Mouse (Mus musculus): ENCODE data around the gene Ccn5. TPM values are rescaled to one million over a fixed set of nuclear protein-coding genes. Genes with fewer than 3 reads are reported as not detected.

Gene Ccn5
- polyA plus RNA-seq (2015; fragmentation: Nextera tagmentation; extraction: Ambion mirVana) = 0.09 TPM in 1 of 2 replicates, not detected in the other

DNA sequence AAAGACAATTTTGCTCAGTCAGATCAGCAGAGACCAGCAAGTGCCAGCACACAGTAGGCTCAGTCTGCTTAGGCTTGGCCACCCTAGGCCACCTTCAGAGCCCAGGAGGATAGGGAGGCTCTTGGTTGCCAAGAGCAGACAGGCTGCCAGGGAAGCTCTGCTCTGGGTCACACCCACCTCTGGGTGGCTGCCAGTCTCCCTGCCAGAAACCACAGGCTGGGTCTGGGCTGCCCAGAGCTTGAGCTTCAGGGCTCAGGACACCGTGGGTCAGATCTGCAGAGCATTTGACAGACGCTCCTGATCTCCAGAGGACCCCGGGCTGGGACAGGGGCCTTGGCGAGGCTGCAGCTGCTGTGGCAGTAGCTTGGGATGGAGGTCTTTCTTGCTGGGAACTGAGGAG, at the start of gene Ccn5:
TSS of gene Ccn5 (plus strand) at position 255 of the 400 bp plus-strand sequence.
- Histone ChIP-seq H3K9ac (no peak within 1 kb of the TSS), H3K27ac (replicated peaks) (no peak within 1 kb of the TSS), H3K9me3 (replicated peaks) (no peaks in the 10 kb centered on the region), H3K4me2 (no peak within 1 kb of the TSS), H3K27me3 (no peaks in the 10 kb centered on the region), H3K36me3 (replicated peaks) (no peaks in the 10 kb centered on the region), H3K4me3 (replicated peaks) (no peak within 1 kb of the TSS), H3K4me1 (replicated peaks) (no peaks in the 10 kb centered on the region)
- 37% methylated on average over 4 of the region's 4 CpGs for WGBS (ENCODE audit: insufficient replicate concordance)
- ATAC-seq (ENCODE audit: insufficient read depth) = no peak

DNA sequence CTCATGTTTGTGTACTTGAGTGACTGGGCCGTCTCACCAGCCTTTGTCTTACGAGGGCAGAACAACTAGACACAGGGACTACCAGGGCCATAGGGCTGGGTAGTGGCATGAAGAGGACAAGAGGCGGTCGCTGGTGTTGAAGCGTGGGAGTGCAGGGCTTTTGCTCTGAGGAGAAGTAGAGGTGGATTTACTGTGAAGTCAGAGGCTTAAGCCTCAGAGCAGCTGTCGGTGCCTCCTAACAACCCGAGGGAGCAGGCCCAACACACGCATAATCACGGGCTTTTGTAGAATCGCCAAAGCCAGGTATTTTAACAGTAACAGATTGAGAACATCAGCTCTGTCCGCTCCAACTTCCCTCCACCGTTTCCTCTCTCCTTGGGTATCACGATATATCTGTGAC, 44.0 kb upstream of the Ccn5 start:
- no peaks in the 10 kb centered on the region for H3K9me3 ChIP-seq (replicated peaks)
- no peak for ATAC-seq (ENCODE audit: insufficient read depth)
- no peak overlapping the region for H3K4me2 ChIP-seq
- H3K27ac ChIP-seq (replicated peaks) = no peak overlapping the region
- WGBS (ENCODE audit: insufficient replicate concordance) = 29% methylated on average over 13 of the region's 13 CpGs
- no peaks in the 10 kb centered on the region for H3K36me3 ChIP-seq (replicated peaks)
- no peak overlapping the region for H3K9ac ChIP-seq
- no peak overlapping the region for H3K4me3 ChIP-seq (replicated peaks)
- no peaks in the 10 kb centered on the region for H3K4me1 ChIP-seq (replicated peaks)
- H3K27me3 ChIP-seq = peaks cover 8% of the 10 kb centered on the region; the same call in 1 of the 2 replicates

DNA sequence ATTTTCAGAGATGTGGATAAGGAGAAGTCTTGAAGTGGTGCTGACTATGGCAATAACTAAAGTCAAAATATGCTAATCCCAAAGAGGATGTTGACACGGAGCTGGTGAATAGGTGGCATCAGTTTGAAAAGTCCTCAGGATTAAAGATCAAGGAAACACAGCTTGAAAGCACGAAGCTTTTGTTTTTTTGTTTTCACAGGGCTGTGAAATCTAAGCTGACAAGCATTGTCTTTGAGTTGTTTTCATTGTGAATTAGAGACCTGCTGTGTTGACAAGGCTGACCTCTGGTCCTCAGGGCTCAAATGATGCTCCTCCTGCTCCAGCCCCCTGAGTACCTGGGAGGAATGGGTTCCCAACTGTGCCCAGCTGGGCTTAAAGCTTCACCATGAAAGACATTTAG, 43.6 kb upstream of the Ccn5 start:
- no peak for ATAC-seq (ENCODE audit: insufficient read depth)
- no peaks in the 10 kb centered on the region for H3K4me1 ChIP-seq (replicated peaks)
- H3K9ac ChIP-seq = no peak overlapping the region
- H3K36me3 ChIP-seq (replicated peaks) = no peaks in the 10 kb centered on the region
- H3K27ac ChIP-seq (replicated peaks) = no peak overlapping the region
- no peak overlapping the region for H3K4me2 ChIP-seq
- no peak overlapping the region for H3K4me3 ChIP-seq (replicated peaks)
- WGBS (ENCODE audit: insufficient replicate concordance) = 12% methylated on average over 2 of the region's 2 CpGs
- peaks cover 8% of the 10 kb centered on the region; the same call in 1 of the 2 replicates for H3K27me3 ChIP-seq
- H3K9me3 ChIP-seq (replicated peaks) = no peaks in the 10 kb centered on the region

GRCm38 (mm10) chr2:163778896-163779295, 41.8 kb upstream of the Ccn5 start:
- H3K36me3 ChIP-seq (replicated peaks) = no peaks in the 10 kb centered on the region
- 66% methylated on average over 4 of the region's 4 CpGs for WGBS (ENCODE audit: insufficient replicate concordance)
- H3K4me1 ChIP-seq (replicated peaks) = no peaks in the 10 kb centered on the region
- no peak overlapping the region for H3K9ac ChIP-seq
- no peak for ATAC-seq (ENCODE audit: insufficient read depth)
- H3K4me2 ChIP-seq = no peak overlapping the region
- H3K4me3 ChIP-seq (replicated peaks) = no peak overlapping the region
- no peak overlapping the region for H3K27ac ChIP-seq (replicated peaks)
- peaks cover 8% of the 10 kb centered on the region; the same call in 1 of the 2 replicates for H3K27me3 ChIP-seq
- no peaks in the 10 kb centered on the region for H3K9me3 ChIP-seq (replicated peaks)

DNA sequence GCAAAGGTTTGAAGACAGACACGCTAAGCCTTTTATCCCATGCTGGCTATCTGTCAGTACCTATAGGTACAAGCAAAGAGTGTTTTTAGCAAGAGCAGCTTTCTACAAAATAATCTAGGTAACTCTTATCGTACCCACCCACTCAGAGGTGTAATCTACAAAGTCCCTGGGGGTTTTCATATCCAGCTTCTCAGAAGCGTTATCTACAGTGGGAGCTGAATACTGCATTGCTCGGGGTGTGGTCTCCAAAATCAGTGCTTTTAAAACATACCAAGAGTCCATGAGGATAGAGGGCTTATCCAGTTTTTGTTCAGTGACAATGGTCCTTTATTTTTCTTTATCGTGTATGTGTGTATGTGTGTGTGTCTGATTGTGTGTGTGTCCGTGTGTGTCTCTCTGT, 37.3 kb upstream of the Ccn5 start:
- Histone ChIP-seq H3K36me3 (replicated peaks) (no peaks in the 10 kb centered on the region), H3K4me3 (replicated peaks) (no peak overlapping the region), H3K9me3 (replicated peaks) (no peaks in the 10 kb centered on the region), H3K27ac (replicated peaks) (no peak overlapping the region), H3K9ac (no peak overlapping the region), H3K4me2 (no peak overlapping the region), H3K4me1 (replicated peaks) (no peaks in the 10 kb centered on the region), H3K27me3 (peaks cover 5% of the 10 kb centered on the region; the same call in 1 of the 2 replicates)
- WGBS (ENCODE audit: insufficient replicate concordance) = 50% methylated on average over 6 of the region's 6 CpGs
- ATAC-seq (ENCODE audit: insufficient read depth) = no peak

DNA sequence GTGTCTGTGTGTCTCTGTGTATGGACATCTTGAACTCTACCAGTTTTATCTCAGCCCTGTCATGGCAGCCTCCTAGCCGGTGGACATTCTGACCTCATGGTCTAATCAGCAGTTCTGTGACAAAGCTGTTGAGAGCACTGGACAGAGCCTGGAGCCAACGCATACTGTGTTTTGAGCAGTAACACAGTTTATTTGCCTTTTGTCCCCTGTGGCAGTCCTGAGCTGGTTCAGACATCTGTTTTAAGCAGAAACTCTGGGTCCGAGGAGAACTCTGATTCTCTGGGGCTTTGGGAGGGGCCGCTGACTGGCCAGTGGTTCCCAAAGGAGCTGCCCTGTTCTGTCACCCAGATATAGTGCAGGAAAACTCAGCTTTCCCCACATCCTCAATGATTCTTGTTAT, 36.8 kb upstream of the Ccn5 start:
- no peaks in the 10 kb centered on the region for H3K9me3 ChIP-seq (replicated peaks)
- no peaks in the 10 kb centered on the region for H3K4me1 ChIP-seq (replicated peaks)
- no peak for ATAC-seq (ENCODE audit: insufficient read depth)
- no peak overlapping the region for H3K4me2 ChIP-seq
- 42% methylated on average over 4 of the region's 4 CpGs for WGBS (ENCODE audit: insufficient replicate concordance)
- no peak overlapping the region for H3K4me3 ChIP-seq (replicated peaks)
- H3K27me3 ChIP-seq = peaks cover 5% of the 10 kb centered on the region; the same call in 1 of the 2 replicates
- no peak overlapping the region for H3K27ac ChIP-seq (replicated peaks)
- H3K9ac ChIP-seq = no peak overlapping the region
- no peaks in the 10 kb centered on the region for H3K36me3 ChIP-seq (replicated peaks)

DNA sequence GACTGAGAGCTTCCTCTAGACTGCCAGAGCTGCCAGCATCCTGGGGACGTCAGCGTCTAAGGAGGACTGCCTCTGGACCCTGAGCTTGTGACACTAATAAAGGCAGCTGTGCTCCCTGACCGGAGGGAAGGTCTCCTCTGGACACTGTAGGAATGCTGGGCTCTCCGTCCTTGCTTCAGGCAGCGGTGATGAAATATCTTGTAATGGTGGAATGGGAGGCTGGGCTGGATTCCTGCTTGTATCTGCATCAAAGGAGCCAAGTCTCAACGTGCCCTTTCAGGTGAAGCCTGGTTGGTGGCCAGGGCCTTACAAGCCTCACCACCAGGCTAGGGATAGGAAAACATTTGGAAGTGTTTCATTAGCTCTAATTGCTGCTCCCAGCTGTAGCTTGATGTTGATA, 33.6 kb upstream of the Ccn5 start:
- WGBS (ENCODE audit: insufficient replicate concordance) = 57% methylated on average over 6 of the region's 6 CpGs
- Histone ChIP-seq H3K27ac (replicated peaks) (no peak overlapping the region), H3K9me3 (replicated peaks) (no peaks in the 10 kb centered on the region), H3K4me2 (no peak overlapping the region), H3K27me3 (peaks cover 5% of the 10 kb centered on the region; the same call in 1 of the 2 replicates), H3K4me1 (replicated peaks) (no peaks in the 10 kb centered on the region), H3K36me3 (replicated peaks) (no peaks in the 10 kb centered on the region), H3K4me3 (replicated peaks) (no peak overlapping the region), H3K9ac (no peak overlapping the region)
- ATAC-seq (ENCODE audit: insufficient read depth) = no peak

- no peak for ATAC-seq (ENCODE audit: insufficient read depth)
- H3K9ac ChIP-seq = no peak overlapping the region
- 32% methylated on average over 3 of the region's 3 CpGs for WGBS (ENCODE audit: insufficient replicate concordance)
- no peaks in the 10 kb centered on the region for H3K36me3 ChIP-seq (replicated peaks)
- no peak overlapping the region for H3K4me2 ChIP-seq
- no peaks in the 10 kb centered on the region for H3K4me1 ChIP-seq (replicated peaks)
- H3K27ac ChIP-seq (replicated peaks) = no peak overlapping the region
- H3K27me3 ChIP-seq = peaks cover 5% of the 10 kb centered on the region; the same call in 1 of the 2 replicates
- no peaks in the 10 kb centered on the region for H3K9me3 ChIP-seq (replicated peaks)
- no peak overlapping the region for H3K4me3 ChIP-seq (replicated peaks)
These were observed 33.0 kb upstream of the Ccn5 start for GRCm38 (mm10) chr2:163787709-163788108.

DNA sequence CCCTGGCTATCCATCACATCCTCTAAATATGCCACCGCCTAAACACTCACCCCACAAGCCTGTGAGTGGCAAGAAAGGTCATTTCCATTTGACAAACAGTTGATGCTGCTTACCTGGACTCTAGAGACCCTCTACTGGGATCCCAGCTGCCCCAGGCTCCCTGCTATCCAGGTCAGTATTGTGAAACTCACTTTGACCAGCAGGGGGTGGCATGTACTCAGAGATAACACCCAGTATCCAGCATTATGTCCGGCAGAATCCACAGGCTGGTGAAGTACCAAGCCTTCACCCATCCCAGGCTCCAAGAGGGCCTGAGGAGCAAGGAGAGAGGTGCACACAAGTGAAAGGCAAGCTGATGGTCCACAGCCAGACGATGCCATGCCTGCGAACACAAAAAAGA, 32.2 kb upstream of the Ccn5 start:
- no peak overlapping the region for H3K4me2 ChIP-seq
- H3K9me3 ChIP-seq (replicated peaks) = no peaks in the 10 kb centered on the region
- no peak overlapping the region for H3K9ac ChIP-seq
- ATAC-seq (ENCODE audit: insufficient read depth) = no peak
- 66% methylated on average over 4 of the region's 4 CpGs for WGBS (ENCODE audit: insufficient replicate concordance)
- H3K4me3 ChIP-seq (replicated peaks) = no peak overlapping the region
- H3K4me1 ChIP-seq (replicated peaks) = no peaks in the 10 kb centered on the region
- no peaks in the 10 kb centered on the region for H3K36me3 ChIP-seq (replicated peaks)
- peaks cover 5% of the 10 kb centered on the region; the same call in 1 of the 2 replicates for H3K27me3 ChIP-seq
- no peak overlapping the region for H3K27ac ChIP-seq (replicated peaks)

DNA sequence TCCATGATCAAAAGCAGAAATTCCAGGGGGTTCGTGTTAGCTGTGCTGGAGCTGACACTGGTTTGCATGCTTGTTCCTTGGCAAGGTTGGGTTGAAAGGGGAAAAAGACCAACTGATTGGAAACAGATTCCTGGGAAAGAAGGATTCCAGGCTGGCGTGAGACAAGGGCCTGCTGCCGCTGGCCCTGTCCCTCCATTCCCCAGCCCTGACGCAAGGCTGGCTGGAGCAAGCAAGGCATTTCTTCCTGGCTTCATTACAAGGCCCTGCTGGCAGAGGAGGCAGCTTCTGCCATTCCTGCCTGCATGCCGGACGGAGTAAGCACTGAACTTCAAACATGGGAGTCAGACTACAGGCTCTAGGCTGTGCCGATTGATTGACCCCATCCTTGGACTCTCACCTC, 22.2 kb upstream of the Ccn5 start:
- 64% methylated on average over 7 of the region's 7 CpGs for WGBS (ENCODE audit: insufficient replicate concordance)
- H3K4me2 ChIP-seq = no peak overlapping the region
- no peak overlapping the region for H3K9ac ChIP-seq
- H3K36me3 ChIP-seq (replicated peaks) = no peaks in the 10 kb centered on the region
- H3K4me1 ChIP-seq (replicated peaks) = no peaks in the 10 kb centered on the region
- no peaks in the 10 kb centered on the region for H3K9me3 ChIP-seq (replicated peaks)
- no peak overlapping the region for H3K27ac ChIP-seq (replicated peaks)
- ATAC-seq (ENCODE audit: insufficient read depth) = no peak
- no peaks in the 10 kb centered on the region for H3K27me3 ChIP-seq
- H3K4me3 ChIP-seq (replicated peaks) = no peak overlapping the region

GRCm38 (mm10) chr2:163800832-163801231, 19.8 kb upstream of the Ccn5 start:
- WGBS (ENCODE audit: insufficient replicate concordance) = 28% methylated on average over 3 of the region's 3 CpGs

GRCm38 (mm10) chr2:163801406-163801805, 19.3 kb upstream of the Ccn5 start:
- H3K9me3 ChIP-seq (replicated peaks) = no peaks in the 10 kb centered on the region
- 64% methylated on average over 5 of the region's 5 CpGs for WGBS (ENCODE audit: insufficient replicate concordance)

More at GRCm38 (mm10) chr2:163800832-163801231, 19.8 kb upstream of the Ccn5 start:
- Histone ChIP-seq H3K36me3 (replicated peaks) (no peaks in the 10 kb centered on the region), H3K4me2 (no peak overlapping the region), H3K9me3 (replicated peaks) (no peaks in the 10 kb centered on the region), H3K4me1 (replicated peaks) (no peaks in the 10 kb centered on the region), H3K9ac (no peak overlapping the region), H3K27me3 (no peaks in the 10 kb centered on the region), H3K4me3 (replicated peaks) (no peak overlapping the region), H3K27ac (replicated peaks) (no peak overlapping the region)
- ATAC-seq (ENCODE audit: insufficient read depth) = no peak

More at GRCm38 (mm10) chr2:163801406-163801805, 19.3 kb upstream of the Ccn5 start:
- H3K27me3 ChIP-seq = no peaks in the 10 kb centered on the region
- H3K27ac ChIP-seq (replicated peaks) = no peak overlapping the region
- H3K9ac ChIP-seq = no peak overlapping the region
- no peak overlapping the region for H3K4me3 ChIP-seq (replicated peaks)
- no peak for ATAC-seq (ENCODE audit: insufficient read depth)
- H3K36me3 ChIP-seq (replicated peaks) = no peaks in the 10 kb centered on the region
- H3K4me2 ChIP-seq = no peak overlapping the region
- no peaks in the 10 kb centered on the region for H3K4me1 ChIP-seq (replicated peaks)

Measured in liver, embryonic 15.5 days (tissue).